Mouse (Mus musculus): ENCODE measurements around the gene Fcgr3.

The Fcgr3 gene

GRCm38 (mm10) chr1:171011733-171012132 is 53.0 kb downstream of the Fcgr3 start:
- no peak for DNase-seq (ENCODE audit: low spot score)

- DNase-seq (ENCODE audit: low spot score), result no peak
These were observed 57.8 kb downstream of the Fcgr3 start for GRCm38 (mm10) chr1:171006905-171007304.

- no peak for DNase-seq (ENCODE audit: low spot score)
These were observed 58.4 kb downstream of the Fcgr3 start for GRCm38 (mm10) chr1:171006335-171006734.

GRCm38 (mm10) chr1:171005586-171005985 is 59.1 kb downstream of the Fcgr3 start:
- no peak for DNase-seq (ENCODE audit: low spot score)

- no peak for DNase-seq (ENCODE audit: low spot score)
These were observed 59.7 kb downstream of the Fcgr3 start for GRCm38 (mm10) chr1:171005081-171005480.
